Comparison of ENCODE assay signal across 11 mouse cellular contexts in the genomic region with DNA sequence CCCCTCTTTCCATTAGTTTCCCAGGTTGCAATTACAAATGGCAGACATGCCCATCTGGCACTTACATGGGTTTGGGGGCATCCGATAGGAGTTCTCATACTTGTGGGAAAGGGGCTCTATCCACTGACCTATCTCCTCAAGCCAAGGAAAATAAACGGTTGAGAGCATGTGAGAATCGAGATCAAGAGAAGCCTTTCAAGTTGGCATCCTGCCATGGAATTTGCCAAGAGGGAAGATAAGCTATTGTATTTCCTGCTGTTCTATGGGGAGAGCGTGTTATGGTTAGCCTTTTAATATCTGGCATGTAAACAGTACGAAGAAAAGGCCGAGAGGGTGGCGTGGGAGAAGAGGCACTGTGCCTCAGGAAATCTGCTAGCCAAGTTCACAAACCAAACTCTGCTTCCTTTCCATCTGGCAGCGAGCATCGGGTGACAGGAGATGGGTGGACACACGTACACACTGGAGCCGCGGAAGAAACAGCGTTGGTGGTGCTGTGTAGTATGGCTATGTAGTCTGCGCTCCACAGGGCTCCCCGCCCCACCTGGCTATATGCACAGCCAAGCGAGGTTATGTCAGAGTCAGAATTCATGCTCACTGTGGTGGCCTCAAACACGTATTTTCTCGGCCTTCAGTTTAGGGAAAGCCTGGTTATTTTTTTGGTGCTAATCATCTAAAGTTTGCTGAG. TPM values are rescaled to one million over a fixed set of nuclear protein-coding genes. Genes with fewer than 3 reads are reported as not detected.
A peak's percentile ranks its signal among the peaks of the same experiment; 100 is the strongest.
DNase-seq lines count a peak whose midpoint lies in the region; ATAC-seq and TF ChIP-seq lines count a peak whose summit lies in the region.
"Had no signal": no experiment of that assay in that cellular context is flagged by ENCODE, and none has a peak within 500 bp of the region (broad histone marks: within the 10 kb centered on the region; RNA-seq: fewer than 3 reads in every experiment).

No protein-coding gene starts in this region.

- 0 out of 2 replicates have a peak, but pooled peaks have one; percentile 54 for ATAC-seq in kidney, embryonic 16.5 days (ENCODE audit: low FRiP score, low TSS enrichment)
- ATAC-seq in embryonic facial prominence, embryonic 13.5 days (ENCODE audit: insufficient number of reproducible peaks, insufficient read depth, low FRiP score, low TSS enrichment, low read depth): peak; percentile 37; the same call in 1 of the 2 replicates
- ATAC-seq in heart, postnatal 0 days (ENCODE audit: insufficient read depth, low read depth): no peak

- peaks cover 10% of the 10 kb centered on the region; the same call in 1 of the 2 replicates for H3K4me1 ChIP-seq in kidney, embryonic 16.5 days (ENCODE audit: insufficient read depth, low read length)
- H3K4me1 ChIP-seq in embryonic facial prominence, embryonic 13.5 days: peaks cover 6% of the 10 kb centered on the region; the same call in 1 of the 2 replicates
- H3K4me1 ChIP-seq in heart, postnatal 0 days (ENCODE audit: control insufficient read depth, insufficient read depth): 0 out of 2 replicates have a peak, but pooled peaks cover 4% of the 10 kb centered on the region

- 50% methylated on average over 18 of the region's 18 CpGs for WGBS in kidney, embryonic 16.5 days
- 64% methylated on average over 18 of the region's 18 CpGs for WGBS in embryonic facial prominence, embryonic 13.5 days
- 39% methylated on average over 18 of the region's 18 CpGs for WGBS in heart, postnatal 0 days

- no peak overlapping the region for H3K4me2 ChIP-seq in kidney, embryonic 16.5 days (replicated peaks; ENCODE audit: low read depth, low read length)
- H3K4me2 ChIP-seq in embryonic facial prominence, embryonic 13.5 days: peak overlapping the region; percentile 22; the same call in 1 of the 2 replicates
- peak overlapping the region; percentile 1; the same call in 1 of the 2 replicates for H3K4me2 ChIP-seq in heart, postnatal 0 days (ENCODE audit: low read depth, low read length)
- H3K4me2 ChIP-seq: embryonic facial prominence, embryonic 15.5 days had no signal

- H3K9me3 ChIP-seq in kidney, embryonic 16.5 days (ENCODE audit: low read length): no peaks in the 10 kb centered on the region
- no peaks in the 10 kb centered on the region for H3K9me3 ChIP-seq in embryonic facial prominence, embryonic 13.5 days
- no peaks in the 10 kb centered on the region for H3K9me3 ChIP-seq in heart, postnatal 0 days (replicated peaks; ENCODE audit: control insufficient read depth, low read length)
- H3K9me3 ChIP-seq: embryonic facial prominence, embryonic 15.5 days had no signal

- TF ChIP-seq CTCF in heart, postnatal 0 days (IDR thresholded peaks at IDR 0.05; ENCODE audit: low read depth): no peak

- no peaks in the 10 kb centered on the region for H3K36me3 ChIP-seq in kidney, embryonic 16.5 days (ENCODE audit: insufficient read depth, low read length)
- H3K36me3 ChIP-seq in embryonic facial prominence, embryonic 13.5 days: no peaks in the 10 kb centered on the region
- H3K36me3 ChIP-seq in heart, postnatal 0 days (replicated peaks; ENCODE audit: control insufficient read depth, insufficient read depth, low read length): no peaks in the 10 kb centered on the region
- H3K36me3 ChIP-seq: embryonic facial prominence, embryonic 15.5 days had no signal

- no peaks in the 10 kb centered on the region for H3K27me3 ChIP-seq in kidney, embryonic 16.5 days (ENCODE audit: insufficient read depth, low read length)
- no peaks in the 10 kb centered on the region for H3K27me3 ChIP-seq in embryonic facial prominence, embryonic 13.5 days
- no peaks in the 10 kb centered on the region for H3K27me3 ChIP-seq in heart, postnatal 0 days (ENCODE audit: control insufficient read depth, insufficient read depth, low read length)
- H3K27me3 ChIP-seq: embryonic facial prominence, embryonic 15.5 days had no signal

- 0 out of 2 replicates have a peak overlapping the region, but pooled peaks have one; percentile 9 for H3K27ac ChIP-seq in kidney, embryonic 16.5 days (ENCODE audit: low read length)
- H3K27ac ChIP-seq in embryonic facial prominence, embryonic 13.5 days: no peak overlapping the region
- H3K27ac ChIP-seq in heart, postnatal 0 days (ENCODE audit: low read depth): no peak overlapping the region
- H3K27ac ChIP-seq: embryonic facial prominence, embryonic 15.5 days had no signal

- H3K4me3 ChIP-seq in kidney, embryonic 16.5 days (ENCODE audit: low read length): no peak overlapping the region
- no peak overlapping the region for H3K4me3 ChIP-seq in embryonic facial prominence, embryonic 13.5 days
- no peak overlapping the region for H3K4me3 ChIP-seq in heart, postnatal 0 days (ENCODE audit: low read depth, low read length)
- H3K4me3 ChIP-seq: embryonic facial prominence, embryonic 15.5 days had no signal

- no peak overlapping the region for H3K9ac ChIP-seq in kidney, embryonic 16.5 days (replicated peaks; ENCODE audit: low read length)
- H3K9ac ChIP-seq in embryonic facial prominence, embryonic 13.5 days: no peak overlapping the region
- no peak overlapping the region for H3K9ac ChIP-seq in heart, postnatal 0 days (replicated peaks; ENCODE audit: low read depth, low read length)
- H3K9ac ChIP-seq: embryonic facial prominence, embryonic 15.5 days had no signal

- no peak for TF ChIP-seq EP300 in heart, postnatal 0 days (IDR thresholded peaks at IDR 0.05; ENCODE audit: low read depth)

- no peak for DNase-seq in kidney, adult 9 months
- DNase-seq in heart, postnatal 0 days (ENCODE audit: low spot score): peak; percentile 40
- DNase-seq in lung, postnatal 14 days: peak; percentile 43
- no peak for DNase-seq in natural killer cell, adult 2 months (ENCODE audit: low spot score in 2 of 2)
- no peak for DNase-seq in right cerebral cortex, postnatal 10 days (ENCODE audit: low spot score in 2 of 2)
- DNase-seq: gastrocnemius, postnatal 36 days; spleen, adult 18-20 months had no signal

RNA-seq across cellular contexts. Expression of a gene that starts 40.9 kb away (rescaled TPM):
- polyA plus RNA-seq in kidney, embryonic 16.5 days (2015; fragmentation: Nextera tagmentation; extraction: Ambion mirVana): 65.1 and 69.7 TPM in 2 replicates
- 24.9 and 35.7 TPM in 2 replicates for polyA plus RNA-seq in embryonic facial prominence, embryonic 13.5 days (2015; fragmentation: Nextera tagmentation; extraction: Ambion mirVana)
- 8.2 and 10.6 TPM in 2 replicates for total RNA-seq in heart, postnatal 0 days (2014; rRNA removed; ENCODE audit: low replicate concordance)
- polyA plus RNA-seq in heart, postnatal 0 days (2015; fragmentation: Nextera tagmentation; extraction: Ambion mirVana): 5.8 and 6.3 TPM in 2 replicates
- total RNA-seq: MEL had no signal

Comparison
In these comparisons a context has a peak if more than half of its experiments do, and no peak if none do; other contexts are left out.
1. DNase-seq: peak in heart, postnatal 0 days (single experiment) and lung, postnatal 14 days (single experiment); none in kidney, adult 9 months (single experiment), natural killer cell, adult 2 months (0 of 2) and right cerebral cortex, postnatal 10 days (0 of 2).